Mouse (Mus musculus) kidney, postnatal 25 days (tissue): ENCODE data around the gene Tifab.
A peak's percentile ranks its signal among the peaks of the same experiment; 100 is the strongest.

Experiments used
- DNase-seq, 2 experiments: peaks; one replicate each; pipeline ENCODE4 v3.0.0; 2021; ENCODE audit warnings: mixed read lengths in 2 of 2

Gene Tifab

DNA sequence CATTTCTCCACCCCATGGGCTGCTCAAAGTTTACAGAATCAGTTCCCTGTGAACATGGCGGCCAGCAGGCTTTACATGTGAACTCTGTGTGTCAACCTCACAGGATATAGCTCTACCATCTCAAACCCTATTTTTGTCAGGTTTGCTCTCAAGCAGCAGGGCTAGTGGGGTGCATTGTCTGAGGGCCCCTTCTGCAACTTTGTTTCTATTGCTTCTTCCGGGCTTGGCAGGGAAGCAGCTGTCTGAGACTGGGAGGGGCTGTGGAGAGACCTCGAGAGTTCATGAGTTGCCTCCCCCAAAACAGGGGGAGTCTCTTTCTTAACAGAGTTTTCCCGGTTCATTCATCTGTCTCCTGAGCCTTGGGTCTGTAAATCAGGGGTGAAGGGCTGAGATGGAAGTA is 2.8 kb downstream of the Tifab start:
- no peak for DNase-seq

GRCm38 (mm10) chr13:56172901-56173545 is 5.7 kb downstream of the Tifab start:
- DNase-seq: no peak

- no peak for DNase-seq
Measured at GRCm38 (mm10) chr13:56172106-56172505, 6.6 kb downstream of the Tifab start.

GRCm38 (mm10) chr13:56168403-56168781 is 10.3 kb downstream of the Tifab start:
- DNase-seq: no peak

- DNase-seq: peak in 1 of 2 experiments; percentile 18
Measured at GRCm38 (mm10) chr13:56167446-56168402, 11.0 kb downstream of the Tifab start.

GRCm38 (mm10) chr13:56165561-56165960 is 13.1 kb downstream of the Tifab start:
- DNase-seq: no peak

GRCm38 (mm10) chr13:56164372-56164771 is 14.3 kb downstream of the Tifab start:
- DNase-seq: no peak

DNA sequence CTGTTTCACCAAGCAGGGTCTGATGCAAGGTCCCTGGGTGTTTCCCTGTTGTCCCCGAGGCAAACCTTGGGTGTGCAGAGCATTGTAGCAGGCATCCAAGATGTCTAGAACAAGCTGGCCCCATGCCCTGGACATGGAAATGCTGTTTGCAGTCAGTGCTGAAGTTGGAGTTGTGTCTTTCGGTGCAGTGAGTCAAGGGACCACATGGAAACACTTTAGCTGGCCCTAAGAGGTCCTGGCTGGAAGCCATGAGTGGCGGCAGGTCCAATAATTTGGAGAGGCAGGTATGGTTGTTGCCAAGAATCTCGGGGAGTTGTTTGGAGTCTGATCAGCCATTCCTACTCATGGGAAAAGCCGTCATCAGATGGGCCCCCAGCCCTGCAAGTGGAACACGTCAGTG is 14.9 kb downstream of the Tifab start:
- no peak for DNase-seq

- no peak for DNase-seq
Measured at GRCm38 (mm10) chr13:56162859-56163258, 15.8 kb downstream of the Tifab start.

DNA sequence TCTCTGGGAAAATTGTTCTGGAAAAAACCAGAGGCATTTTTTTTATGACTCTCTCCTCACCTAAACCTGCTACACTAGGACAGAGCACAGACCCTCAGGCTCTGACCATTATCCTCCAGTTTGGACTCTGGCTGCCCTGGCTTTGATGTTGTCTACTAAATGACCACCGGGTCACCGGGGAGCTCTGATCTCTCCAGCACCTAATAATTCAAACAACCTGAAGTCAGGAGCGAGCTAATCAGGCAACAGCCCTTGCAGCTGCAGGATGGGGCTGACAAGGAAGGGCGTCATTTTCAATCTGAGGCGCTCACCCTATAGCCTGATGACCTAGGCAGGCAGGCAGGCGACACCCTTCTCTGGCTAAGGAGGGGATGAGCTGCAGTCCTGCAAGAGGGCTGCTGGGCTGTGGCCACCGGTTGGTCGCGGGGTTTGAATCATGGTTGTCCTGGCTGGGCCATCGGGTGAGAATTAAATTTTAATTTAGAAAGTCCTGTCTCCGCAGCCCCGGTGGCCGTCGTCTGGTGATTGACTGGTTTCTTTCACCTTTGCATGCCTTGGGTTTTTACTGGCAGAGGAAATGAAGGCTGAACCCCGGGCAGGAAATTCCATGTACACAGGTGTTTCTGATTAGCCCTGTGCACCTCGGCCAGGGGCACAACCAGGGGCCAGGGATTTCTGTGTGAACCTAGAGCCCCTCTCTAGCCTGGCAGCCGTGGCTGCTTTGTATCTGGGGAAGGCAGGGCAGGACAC is 18.9 kb downstream of the Tifab start:
- DNase-seq: no peak

DNA sequence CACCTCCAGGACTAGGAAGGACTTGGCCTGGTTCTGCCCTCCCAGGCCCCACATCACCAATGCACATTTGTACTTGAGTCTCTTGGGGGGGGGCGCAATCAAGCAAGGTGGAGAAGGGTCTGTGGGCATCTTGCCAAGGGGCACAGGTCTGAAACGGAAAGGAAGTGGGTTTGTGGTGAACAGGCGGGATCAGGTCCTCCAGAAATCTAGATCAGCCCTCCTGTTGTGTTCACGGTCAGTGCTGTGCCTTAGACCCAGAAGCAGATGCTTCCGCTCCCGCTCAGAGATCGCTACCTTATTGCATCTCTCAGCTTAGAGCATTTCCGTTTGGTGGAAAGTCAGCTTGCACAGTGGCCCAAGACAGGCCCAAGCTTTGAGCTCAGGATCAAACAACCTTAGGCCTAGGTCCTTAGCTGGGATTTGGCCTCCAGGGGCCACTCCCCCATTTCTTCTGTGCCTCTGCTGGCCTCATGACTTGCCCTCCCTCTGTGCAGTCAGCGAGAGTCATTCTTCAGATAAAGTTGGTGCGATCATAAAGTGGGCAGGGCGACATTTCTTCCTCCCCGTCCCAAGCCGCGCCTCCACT is 19.6 kb downstream of the Tifab start:
- peak in 1 of 2 experiments; percentile 39 for DNase-seq

DNA sequence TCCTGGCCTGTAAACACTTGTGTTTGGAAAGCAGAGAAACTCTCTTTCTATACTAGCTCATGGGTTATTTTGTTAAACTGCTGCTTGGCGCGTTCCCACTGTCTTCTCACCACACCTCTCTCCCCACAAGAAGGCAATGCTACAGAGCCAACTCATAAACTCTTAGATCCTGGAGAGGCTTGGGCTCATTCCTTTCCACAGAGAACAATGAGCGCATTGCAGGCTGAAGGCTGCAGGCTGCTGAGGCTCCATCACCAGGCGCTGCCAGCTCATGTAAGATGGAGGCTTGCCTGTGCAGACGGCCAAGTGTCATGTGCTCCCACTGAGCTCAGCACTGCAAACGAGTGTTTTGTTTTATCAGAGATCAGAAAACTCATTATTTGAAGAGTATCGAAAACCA is 23.0 kb downstream of the Tifab start:
- DNase-seq: peak in 1 of 2 experiments; percentile 19

- DNase-seq: peak in 1 of 2 experiments; percentile 29
Measured at GRCm38 (mm10) chr13:56155048-56155447, 23.6 kb downstream of the Tifab start.

GRCm38 (mm10) chr13:56152773-56153460 is 25.8 kb downstream of the Tifab start:
- peak in 1 of 2 experiments; percentile 13 for DNase-seq

DNA sequence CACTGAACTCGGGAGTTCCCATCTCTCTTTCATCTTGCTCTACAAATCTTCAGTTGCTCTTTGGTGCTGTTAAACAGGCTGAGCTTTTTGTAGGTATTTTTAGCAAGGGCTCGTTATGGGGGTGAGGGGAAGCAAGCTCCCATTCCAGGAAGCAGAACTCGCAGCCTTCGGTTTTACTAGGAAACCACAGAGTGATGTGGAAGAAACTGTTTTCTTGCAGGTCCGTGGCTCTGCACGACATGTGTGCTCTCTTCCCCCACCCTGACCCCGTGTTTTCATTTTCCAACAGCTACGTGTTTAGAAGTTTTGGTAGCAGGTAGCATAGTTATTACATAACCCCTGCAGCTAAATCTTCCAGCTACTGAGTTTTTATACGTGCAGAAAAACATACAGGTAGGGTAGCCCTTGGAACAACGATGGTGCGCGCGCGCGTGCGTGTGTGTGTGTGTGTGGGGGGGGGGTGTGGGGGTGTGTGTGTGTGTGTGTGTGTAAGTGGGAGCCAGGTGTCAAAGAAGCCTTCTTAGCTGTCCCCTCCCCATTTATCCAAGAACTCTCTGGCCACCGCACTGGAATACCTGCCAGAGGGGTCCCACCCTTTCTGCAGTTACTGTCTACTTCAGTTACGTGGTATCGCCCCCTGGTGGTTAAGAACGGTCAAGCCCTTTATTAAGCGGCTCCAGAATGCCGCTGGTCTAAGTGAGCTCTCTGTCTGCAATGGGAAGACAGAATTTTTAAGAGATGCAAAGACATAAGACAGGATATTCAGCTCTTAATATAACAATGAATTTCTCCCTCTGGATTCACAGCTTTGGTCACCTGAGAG is 27.1 kb downstream of the Tifab start:
- DNase-seq: peak; percentile 65 to 85

DNA sequence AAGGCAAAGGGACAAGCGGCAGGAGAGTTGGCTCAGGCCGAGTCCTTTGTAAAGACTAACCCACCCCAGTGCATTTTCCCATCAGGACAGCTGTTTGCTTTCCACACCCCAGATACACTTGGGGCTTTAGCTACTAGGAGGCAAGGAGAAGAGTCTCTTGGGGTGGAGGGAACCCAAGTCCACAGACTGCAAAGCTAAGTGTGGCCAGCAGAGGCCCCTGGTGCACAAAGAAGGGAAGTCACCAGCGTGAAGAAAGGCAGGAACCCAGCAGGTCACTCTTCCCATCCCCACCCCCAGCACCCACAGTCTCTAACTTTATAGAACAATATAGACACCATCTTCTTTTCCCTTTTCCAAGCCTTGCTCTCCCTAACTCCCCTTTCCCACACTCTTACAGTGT is 33.2 kb downstream of the Tifab start:
- peak in 1 of 2 experiments; percentile 36 for DNase-seq

- peak; percentile 37 to 43 for DNase-seq
Measured at GRCm38 (mm10) chr13:56144021-56144420, 34.7 kb downstream of the Tifab start.

DNA sequence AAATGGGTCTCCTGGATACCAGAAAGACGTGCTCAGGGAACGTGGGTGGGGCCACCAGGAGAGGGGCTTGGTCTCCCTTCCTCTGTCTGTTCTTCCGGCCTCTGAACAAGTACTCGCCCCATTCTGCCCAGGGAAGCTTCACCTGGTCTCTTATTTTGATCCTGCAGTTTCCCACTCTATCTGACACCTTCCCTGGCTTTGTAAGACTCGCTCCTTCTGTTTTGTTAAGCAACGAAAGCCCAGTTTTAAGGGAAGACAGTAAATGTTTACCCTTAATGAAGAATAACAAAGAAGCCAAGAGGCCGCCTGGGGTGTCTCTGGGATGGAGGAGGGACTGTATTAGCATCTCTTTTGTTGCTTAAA is 35.6 kb downstream of the Tifab start:
- DNase-seq: peak in 1 of 2 experiments; percentile 22

GRCm38 (mm10) chr13:56142382-56143150 is 36.1 kb downstream of the Tifab start:
- peak in 1 of 2 experiments; percentile 15 for DNase-seq

GRCm38 (mm10) chr13:56139167-56139751 is 39.4 kb downstream of the Tifab start:
- DNase-seq: peak in 1 of 2 experiments; percentile 3
